Mouse (Mus musculus): ENCODE results near the gene Dennd1c. TPM values are rescaled to one million over a fixed set of nuclear protein-coding genes. Genes with fewer than 3 reads are reported as not detected.

Gene Dennd1c
- total RNA-seq, 1 experiment from 2014 or later = 48.3 TPM

Other genes starting within 250 kb of the Dennd1c start
- 4.7 to 8.2 TPM (median 6.6 TPM) in 3 replicates for gene Rfx2, start 247.5 kb downstream of the Dennd1c start, total RNA-seq (2017)
- not detected in 3 replicates for gene Acsbg2, start 204.1 kb downstream of the Dennd1c start, total RNA-seq (2017)
- not detected in 3 replicates for gene 1700061G19Rik, start 203.0 kb downstream of the Dennd1c start, total RNA-seq (2017)
- 7.0 to 20.4 TPM (median 8.3 TPM) in 3 replicates for gene Mllt1, start 143.1 kb downstream of the Dennd1c start, total RNA-seq (2017)
- not detected in 3 replicates for gene Acer1, start 96.4 kb downstream of the Dennd1c start, total RNA-seq (2017)
- 12.3 to 27.6 TPM (median 13.8 TPM) in 3 replicates for gene Clpp, start 88.2 kb downstream of the Dennd1c start, total RNA-seq (2017)
- 8.0 to 11.9 TPM (median 9.8 TPM) in 3 replicates for gene Alkbh7, start 81.2 kb downstream of the Dennd1c start, total RNA-seq (2017)
- not detected in 3 replicates for gene Pspn, start 78.5 kb downstream of the Dennd1c start, total RNA-seq (2017)
- 81.4 to 95.0 TPM (median 83.1 TPM) in 3 replicates for gene Gtf2f1, start 67.2 kb downstream of the Dennd1c start, total RNA-seq (2017)
- gene Gm17949, start 67.0 kb downstream of the Dennd1c start, total RNA-seq (2017) = not detected in 3 replicates
- 25.1 to 60.3 TPM (median 33.8 TPM) in 3 replicates for gene Khsrp, start 47.0 kb downstream of the Dennd1c start, total RNA-seq (2017)
- gene Slc25a41, start 36.9 kb downstream of the Dennd1c start, total RNA-seq (2017) = not detected in 3 replicates
- 1.4 TPM in 1 of 3 replicates, not detected in the others for gene Crb3, start 19.4 kb downstream of the Dennd1c start, total RNA-seq (2017)
- 0.21 to 1.7 TPM (median 1.3 TPM) in 3 replicates for gene Slc25a23, start 18.7 kb downstream of the Dennd1c start, total RNA-seq (2017)
- 0.58 to 1.4 TPM in 2 of 3 replicates, not detected in the other for gene Tubb4a, start 9.3 kb upstream of the Dennd1c start, total RNA-seq (2017)
- 0.57 to 1.3 TPM (median 1.2 TPM) in 3 replicates for gene Tnfsf9, start 26.8 kb upstream of the Dennd1c start, total RNA-seq (2017)
- gene Cd70, start 71.3 kb upstream of the Dennd1c start, total RNA-seq (2017) = not detected in 3 replicates
- gene Tnfsf14, start 115.7 kb upstream of the Dennd1c start, total RNA-seq (2017) = 9.5 to 16.2 TPM (median 10.5 TPM) in 3 replicates
- 96.6 to 152 TPM (median 129 TPM) in 3 replicates for gene C3, start 149.6 kb upstream of the Dennd1c start, total RNA-seq (2017)
- gene Gpr108, start 169.9 kb upstream of the Dennd1c start, total RNA-seq (2017) = 27.2 to 32.8 TPM (median 27.8 TPM) in 3 replicates
- 4.5 to 10.8 TPM (median 9.2 TPM) in 3 replicates for gene Trip10, start 170.9 kb upstream of the Dennd1c start, total RNA-seq (2017)
- gene Vav1, start 200.6 kb upstream of the Dennd1c start, total RNA-seq (2017) = 267 to 324 TPM (median 306 TPM) in 3 replicates

All from monocyte, adult 5-6 weeks (primary cell).